In the genomic region with DNA sequence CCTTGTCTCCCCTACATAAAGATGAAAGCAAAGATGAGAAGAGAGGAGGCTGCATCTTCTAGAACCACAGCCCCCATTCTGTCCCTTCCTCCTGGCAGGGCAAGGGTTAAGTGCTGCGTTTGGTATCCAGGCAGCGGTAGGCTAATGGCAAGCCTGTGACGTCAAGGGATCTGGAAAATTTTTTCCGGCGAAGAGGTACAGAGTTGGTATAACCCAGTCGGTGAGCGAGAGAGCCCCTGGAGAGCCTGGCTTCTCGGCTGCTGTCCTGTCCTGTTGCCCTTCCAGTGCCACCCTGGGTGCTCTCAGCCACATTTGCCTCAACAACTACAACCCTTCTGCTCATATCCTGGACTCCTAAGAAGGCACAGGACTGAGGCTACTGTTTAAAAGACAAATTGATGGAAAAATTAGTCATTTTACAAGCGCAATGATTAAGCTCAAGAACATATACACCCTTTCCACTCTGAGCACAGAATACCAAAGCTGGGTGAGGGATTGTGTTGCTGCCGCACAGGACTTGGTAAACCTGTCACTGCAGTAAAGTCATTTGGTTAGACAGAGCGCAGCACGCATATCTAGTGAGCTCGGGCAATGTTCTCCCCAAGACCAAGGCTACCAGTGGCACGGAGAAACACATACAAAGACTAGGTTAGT, we compare ENCODE assay signal across 8 mouse cellular contexts. TPM values are rescaled to one million over a fixed set of nuclear protein-coding genes. Genes with fewer than 3 reads are reported as not detected.
DNase-seq lines count a peak whose midpoint lies in the region; ATAC-seq lines count a peak whose summit lies in the region.

No protein-coding gene starts in this region.

- H3K9ac ChIP-seq in forebrain, embryonic 11.5 days (ENCODE audit: low read length) = no peak overlapping the region
- peak overlapping the region; percentile 58 for H3K9ac ChIP-seq in hindbrain, embryonic 14.5 days
- H3K9ac ChIP-seq in stomach, embryonic 15.5 days = 0 out of 2 replicates have a peak overlapping the region, but pooled peaks have one; percentile 4

- H3K4me3 ChIP-seq in forebrain, embryonic 11.5 days (ENCODE audit: low read depth, low read length) = no peak overlapping the region
- peak overlapping the region; percentile 87 for H3K4me3 ChIP-seq in hindbrain, embryonic 14.5 days (replicated peaks; ENCODE audit: low read length)
- peak overlapping the region; percentile 34 for H3K4me3 ChIP-seq in stomach, embryonic 15.5 days (replicated peaks)

- WGBS in forebrain, embryonic 11.5 days = 49% methylated on average over 14 of the region's 14 CpGs
- 26% methylated on average over 14 of the region's 14 CpGs for WGBS in hindbrain, embryonic 14.5 days
- WGBS in stomach, embryonic 15.5 days = 28% methylated on average over 14 of the region's 14 CpGs

- no peaks in the 10 kb centered on the region for H3K9me3 ChIP-seq in forebrain, embryonic 11.5 days (ENCODE audit: control insufficient read depth, low read length)
- no peaks in the 10 kb centered on the region for H3K9me3 ChIP-seq in hindbrain, embryonic 14.5 days (ENCODE audit: control insufficient read depth, low read length)
- H3K9me3 ChIP-seq in stomach, embryonic 15.5 days = no peaks in the 10 kb centered on the region

- no peaks in the 10 kb centered on the region for H3K36me3 ChIP-seq in forebrain, embryonic 11.5 days (ENCODE audit: control insufficient read depth, insufficient read depth, low read length)
- H3K36me3 ChIP-seq in hindbrain, embryonic 14.5 days (replicated peaks; ENCODE audit: control insufficient read depth, insufficient read depth) = peaks cover 39% of the 10 kb centered on the region
- H3K36me3 ChIP-seq in stomach, embryonic 15.5 days = no peaks in the 10 kb centered on the region

- no peaks in the 10 kb centered on the region; the same call in 1 of the 2 replicates for H3K27me3 ChIP-seq in forebrain, embryonic 11.5 days (ENCODE audit: control insufficient read depth, insufficient read depth, low read length)
- H3K27me3 ChIP-seq in hindbrain, embryonic 14.5 days (ENCODE audit: control insufficient read depth, insufficient read depth, low read length) = no peaks in the 10 kb centered on the region
- peaks cover 10% of the 10 kb centered on the region for H3K27me3 ChIP-seq in stomach, embryonic 15.5 days (replicated peaks)

- DNase-seq in urinary bladder, adult 18-20 months (ENCODE audit: low spot score in 2 of 2) = peak; percentile 11 to 16
- no peak for DNase-seq in urinary bladder, postnatal 10 days (ENCODE audit: low spot score)
- no peak for DNase-seq in forebrain, embryonic 11.5 days (ENCODE audit: low spot score)
- peak; percentile 68 for DNase-seq in hindbrain, embryonic 14.5 days (ENCODE audit: low spot score)
- DNase-seq in left cerebral cortex, adult 11 months (ENCODE audit: low spot score) = peak; percentile 71
- peak; percentile 67 for DNase-seq in lung, postnatal 36 days
- no peak for DNase-seq in gastrocnemius, adult 18-20 months (ENCODE audit: low spot score)

- H3K27ac ChIP-seq in forebrain, embryonic 11.5 days (ENCODE audit: low read depth, low read length) = no peak overlapping the region
- 0 out of 2 replicates have a peak overlapping the region, but pooled peaks have one; percentile 45 for H3K27ac ChIP-seq in hindbrain, embryonic 14.5 days
- H3K27ac ChIP-seq in stomach, embryonic 15.5 days = peak overlapping the region; percentile 4; the same call in 1 of the 2 replicates

- H3K4me1 ChIP-seq in forebrain, embryonic 11.5 days (replicated peaks; ENCODE audit: control insufficient read depth, insufficient read depth, low read length) = peaks cover 12% of the 10 kb centered on the region
- peaks cover 35% of the 10 kb centered on the region for H3K4me1 ChIP-seq in hindbrain, embryonic 14.5 days (replicated peaks; ENCODE audit: control insufficient read depth, insufficient read depth, low read length)
- peaks cover 9% of the 10 kb centered on the region; the same call in 1 of the 2 replicates for H3K4me1 ChIP-seq in stomach, embryonic 15.5 days

- H3K4me2 ChIP-seq in forebrain, embryonic 11.5 days (ENCODE audit: low read depth, low read length, severe bottlenecking) = peak overlapping the region; percentile 19; the same call in 1 of the 2 replicates
- peak overlapping the region; percentile 82 for H3K4me2 ChIP-seq in hindbrain, embryonic 14.5 days (replicated peaks)
- peak overlapping the region; percentile 49 for H3K4me2 ChIP-seq in stomach, embryonic 15.5 days

- ATAC-seq in forebrain, embryonic 11.5 days (replicated peaks; ENCODE audit: low FRiP score) = no peak
- ATAC-seq in hindbrain, embryonic 14.5 days (ENCODE audit: low FRiP score) = no peak
- no peak for ATAC-seq in stomach, embryonic 15.5 days (ENCODE audit: insufficient read depth, low FRiP score, low read depth)

RNA-seq across cellular contexts. Expression of gene Atp1b1, which starts 3.3 kb away (rescaled TPM):
- polyA plus RNA-seq in forebrain, embryonic 11.5 days (2014; fragmentation: Nextera tagmentation; extraction: Ambion mirVana) = 14.3 and 17.8 TPM in 2 replicates
- 237 and 333 TPM in 2 replicates for polyA plus RNA-seq in hindbrain, embryonic 14.5 days (2014; fragmentation: Nextera tagmentation; extraction: Ambion mirVana)
- 143 and 162 TPM in 2 replicates for polyA plus RNA-seq in stomach, embryonic 15.5 days (2015; fragmentation: Nextera tagmentation; extraction: Ambion mirVana)
- 100 to 1,000 TPM; 179 to 280 TPM for total RNA-seq in gastrocnemius, adult 18-20 months (2021)

Comparison
In these comparisons a context has a peak if more than half of its experiments do, and no peak if none do; other contexts are left out.
1. DNase-seq: peak in urinary bladder, adult 18-20 months (2 of 2), hindbrain, embryonic 14.5 days (single experiment), left cerebral cortex, adult 11 months (single experiment) and lung, postnatal 36 days (single experiment); none in urinary bladder, postnatal 10 days (single experiment), forebrain, embryonic 11.5 days (single experiment) and gastrocnemius, adult 18-20 months (single experiment).
2. H3K4me2 ChIP-seq: peak in every context shown above with its lines; median percentile 82 in hindbrain, embryonic 14.5 days; 49 in stomach, embryonic 15.5 days; 19 in forebrain, embryonic 11.5 days.